Mouse (Mus musculus) small intestine, adult 2 months (tissue): Measurements from ENCODE around the gene Galm. TPM values are rescaled to one million over a fixed set of nuclear protein-coding genes. Genes with fewer than 3 reads are reported as not detected.
"Not testable (repeated sequence)": the region's sequence is repeated elsewhere in the genome, so short reads cannot be mapped to it uniquely, and the experiment has no call there.

ENCODE experiments used
- H3K27ac ChIP-seq: fragments of 200-500 bp; 2 replicates; pipeline ENCODE4 v1.5.1; 2012; ENCODE audit warnings: low read depth, low read length, control low read depth, inconsistent platforms; ENCODE audit not compliant: insufficient read depth
- H3K27me3 ChIP-seq: fragments of 200-500 bp; 2 replicates; pipeline ENCODE4 v1.6.1; 2012; ENCODE audit warnings: mild to moderate bottlenecking, moderate library complexity, low read length, inconsistent platforms; ENCODE audit not compliant: control insufficient read depth, insufficient read depth
- H3K36me3 ChIP-seq: fragments of 200-500 bp; 2 replicates; pipeline ENCODE4 v1.6.1; 2012; ENCODE audit warnings: mild to moderate bottlenecking, low read length, control low read depth, inconsistent platforms; ENCODE audit not compliant: control insufficient read depth, insufficient read depth
- H3K4me1 ChIP-seq: fragments of 200-500 bp; 2 replicates; pipeline ENCODE4 v1.6.1; 2012; ENCODE audit warnings: low read length, inconsistent platforms, mixed read lengths; ENCODE audit not compliant: control insufficient read depth, insufficient read depth, insufficient read length
- H3K4me3 ChIP-seq: fragments of 200-500 bp; 2 replicates; pipeline ENCODE4 v1.5.1; 2012; ENCODE audit warnings: low read depth, mild to moderate bottlenecking, control low read depth, inconsistent platforms, low read length, moderate library complexity
- CTCF ChIP-seq: fragments of 200-500 bp; IDR thresholded peaks from 2 replicates; pipeline ENCODE4 v1.5.1; 2012; ENCODE audit warnings: low read depth, mild to moderate bottlenecking, control low read depth, inconsistent platforms, low read length, moderate library complexity, mixed read lengths; ENCODE audit not compliant: insufficient replicate concordance, insufficient read length; ENCODE audit errors: extremely low read depth
- POLR2A ChIP-seq: fragments of 200-500 bp; IDR thresholded peaks from 2 replicates; pipeline ENCODE4 v1.6.1; 2012; ENCODE audit warnings: low read depth, mild to moderate bottlenecking, control low read depth, inconsistent platforms, low read length, moderate library complexity
- WGBS: fragments of 180-500 bp; shearing (Covaris S2); methylation state at CpG from one replicate; pipeline ENCODE4 v1.1.7; 2018; 5-methylcytosine and 5-hydroxymethylcytosine counted together
- polyA plus RNA-seq: library from polyadenylated mRNA; depleted of rRNA; stranded (reverse); fragments of >200 nt; gene quantifications from 2 replicates; pipeline ENCODE4 v1.2.3, GENCODE M21; 2012

Galm gene
- polyA plus RNA-seq, 1 experiment = 67.4 TPM

DNA sequence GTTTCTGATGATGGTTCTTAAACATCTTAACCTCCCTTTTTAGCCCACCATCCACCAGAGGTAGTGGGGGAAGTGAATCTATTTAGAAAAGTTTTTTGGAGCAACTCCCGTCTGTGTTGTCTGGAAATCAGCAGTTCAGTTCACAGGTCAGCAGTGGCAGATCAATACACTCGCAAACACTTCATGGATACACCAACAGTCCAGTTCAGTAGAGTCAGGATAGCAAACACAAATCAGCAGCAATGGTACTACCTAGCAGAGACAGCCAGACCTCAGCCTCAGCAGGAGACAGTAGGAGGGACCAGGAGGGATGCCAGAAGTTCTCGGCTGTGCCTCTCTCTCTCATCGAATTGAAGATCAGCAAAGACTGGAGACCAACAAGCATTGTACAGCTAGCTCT lies 44.7 kb downstream of the Galm start:
- no peak overlapping the region for H3K4me3 ChIP-seq
- H3K4me1 ChIP-seq = peaks cover 6% of the 10 kb centered on the region
- no peak overlapping the region for H3K27ac ChIP-seq
- TF ChIP-seq CTCF = no peak
- TF ChIP-seq POLR2A = no peak
- whole genome bisulfite sequencing = 83% methylated on average over 4 of the region's 4 CpGs
- no peaks in the 10 kb centered on the region; the same call in 1 of the 2 replicates for H3K36me3 ChIP-seq
- H3K27me3 ChIP-seq = no peaks in the 10 kb centered on the region

DNA sequence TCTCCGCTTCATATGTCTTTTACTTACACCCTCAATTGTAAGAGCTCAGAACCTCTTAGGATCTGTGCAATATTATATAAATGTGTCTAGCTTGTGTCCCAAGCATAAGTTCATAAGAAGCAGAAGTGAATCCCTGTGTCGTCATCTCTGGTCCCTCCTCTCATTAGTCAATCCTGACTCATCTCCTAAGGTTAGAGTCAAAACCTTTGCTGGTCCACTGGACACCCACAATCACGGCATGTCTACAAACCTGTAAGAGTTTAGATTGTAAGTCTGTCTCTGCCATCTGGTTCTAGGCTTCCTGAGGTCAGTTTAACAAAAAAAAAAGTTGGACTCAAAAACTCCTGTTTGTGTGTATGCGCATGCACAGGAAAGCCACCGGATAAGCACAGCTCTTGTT lies 45.5 kb downstream of the Galm start:
- Histone ChIP-seq H3K36me3 (no peaks in the 10 kb centered on the region; the same call in none of the 2 replicates), H3K27me3 (no peaks in the 10 kb centered on the region), H3K27ac (no peak overlapping the region), H3K4me1 (peaks cover 6% of the 10 kb centered on the region), H3K4me3 (no peak overlapping the region)
- no peak for TF ChIP-seq CTCF
- TF ChIP-seq POLR2A = no peak
- WGBS = 88% methylated on average over 5 of the region's 5 CpGs

DNA sequence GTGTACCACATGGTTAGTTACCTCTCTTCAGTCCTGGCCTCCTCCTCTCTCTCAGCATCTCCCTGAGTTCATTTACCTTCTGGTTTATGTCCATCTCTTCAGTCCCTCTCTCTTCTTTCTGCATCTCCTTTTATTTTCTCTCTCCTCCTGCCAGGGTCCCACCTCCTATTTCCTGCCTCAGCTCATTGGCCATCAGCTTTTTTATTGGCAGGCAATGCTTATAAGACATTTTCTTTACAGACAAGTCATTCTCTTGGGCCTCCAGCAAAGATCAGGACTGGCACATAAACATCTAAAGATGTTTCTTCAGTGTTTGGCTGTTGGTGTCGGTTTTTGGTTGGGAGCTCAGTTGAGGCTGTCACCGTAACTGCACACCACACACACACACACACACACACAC lies 46.4 kb downstream of the Galm start:
- TF ChIP-seq CTCF (no peak), POLR2A (no peak)
- WGBS = 87% methylated on average over 2 of the region's 2 CpGs
- Histone ChIP-seq H3K4me3 (no peak overlapping the region), H3K27ac (no peak overlapping the region), H3K27me3 (no peaks in the 10 kb centered on the region), H3K36me3 (no peaks in the 10 kb centered on the region; the same call in none of the 2 replicates), H3K4me1 (peaks cover 6% of the 10 kb centered on the region)

DNA sequence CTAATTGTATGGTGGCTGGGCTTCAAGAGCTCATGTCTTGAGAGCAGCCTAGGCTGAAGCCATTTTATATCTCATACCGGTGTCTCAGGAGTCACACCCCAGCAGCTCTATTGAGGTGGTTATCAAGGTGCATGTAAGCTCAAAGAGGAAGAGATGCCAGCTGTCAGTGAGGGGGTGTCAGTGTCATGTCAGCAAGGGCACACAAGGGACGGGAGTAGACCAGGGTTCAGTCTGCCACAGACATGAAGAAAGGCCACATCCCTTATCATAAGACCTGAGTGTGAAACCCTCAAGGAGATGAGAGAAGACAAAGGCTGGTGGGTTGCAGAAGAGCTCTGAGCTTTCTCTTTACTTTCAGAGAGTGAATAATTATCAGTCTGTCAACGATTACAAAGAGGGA lies 46.9 kb downstream of the Galm start:
- H3K4me1 ChIP-seq = peaks cover 6% of the 10 kb centered on the region
- TF ChIP-seq CTCF = no peak
- TF ChIP-seq POLR2A = no peak
- WGBS = 66% methylated on average over 3 of the region's 3 CpGs
- H3K27me3 ChIP-seq = no peaks in the 10 kb centered on the region
- H3K27ac ChIP-seq = no peak overlapping the region
- no peak overlapping the region for H3K4me3 ChIP-seq
- H3K36me3 ChIP-seq = no peaks in the 10 kb centered on the region; the same call in none of the 2 replicates

DNA sequence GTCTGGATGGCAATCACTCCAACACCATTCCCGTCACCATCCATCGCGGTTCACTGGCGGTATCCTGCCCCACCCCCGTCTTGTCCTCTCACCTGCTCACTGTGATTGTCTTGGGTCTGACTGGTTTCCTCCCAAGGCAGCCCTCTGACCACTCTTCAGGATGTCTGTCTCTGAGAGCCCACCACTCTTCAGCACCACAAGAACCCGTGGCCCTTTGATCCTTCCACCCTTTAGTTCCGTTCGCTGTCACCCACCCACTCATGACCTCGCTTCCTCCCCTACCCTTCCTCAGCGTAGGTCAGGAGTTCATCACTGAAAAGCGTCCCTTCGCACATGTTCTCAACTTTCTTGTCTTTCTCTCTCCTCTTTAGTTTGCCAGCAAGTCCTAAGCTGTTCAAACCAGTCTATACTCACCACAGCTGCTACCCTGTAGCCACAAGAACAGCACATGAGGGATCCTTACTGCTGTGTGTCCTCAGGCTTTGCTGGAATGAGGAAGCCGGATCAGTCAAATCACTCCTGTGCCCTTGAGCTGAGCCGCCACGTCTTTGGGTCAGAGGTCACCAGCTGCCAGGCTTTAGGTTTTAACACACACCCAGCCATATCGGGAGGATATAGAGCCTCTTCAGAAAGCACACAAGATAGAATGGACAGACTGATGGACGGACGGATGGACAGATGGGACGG lies 47.6 kb downstream of the Galm start:
- H3K27me3 ChIP-seq = no peaks in the 10 kb centered on the region
- WGBS = 76% methylated on average over 19 of the region's 19 CpGs
- peak overlapping the region; percentile 13; the same call in 1 of the 2 replicates for H3K4me3 ChIP-seq
- peaks cover 6% of the 10 kb centered on the region for H3K4me1 ChIP-seq
- no peaks in the 10 kb centered on the region; the same call in none of the 2 replicates for H3K36me3 ChIP-seq
- TF ChIP-seq POLR2A (no peak), CTCF (no peak)
- H3K27ac ChIP-seq = no peak overlapping the region

DNA sequence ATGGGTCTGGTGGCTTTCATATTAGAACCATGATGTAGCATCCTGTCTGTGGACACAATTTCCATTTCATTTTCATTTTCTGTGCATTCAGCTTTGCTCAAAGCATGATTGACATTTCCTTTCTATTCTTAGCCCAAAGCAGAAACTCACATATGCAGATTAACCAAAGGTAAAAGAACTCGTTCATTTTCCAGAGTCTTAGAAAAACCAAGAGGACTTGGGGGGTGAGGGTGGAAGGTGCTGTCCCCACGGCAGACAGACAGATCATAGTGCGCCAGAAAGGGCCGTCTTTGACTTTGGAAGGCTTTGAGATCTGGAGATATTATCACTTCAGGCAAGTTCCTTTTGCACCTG lies 48.1 kb downstream of the Galm start:
- no peak for TF ChIP-seq POLR2A
- TF ChIP-seq CTCF = no peak
- 82% methylated on average over 4 of the region's 4 CpGs for WGBS
- H3K27me3 ChIP-seq = no peaks in the 10 kb centered on the region
- H3K36me3 ChIP-seq = no peaks in the 10 kb centered on the region; the same call in none of the 2 replicates
- H3K27ac ChIP-seq = no peak overlapping the region
- H3K4me1 ChIP-seq = peaks cover 6% of the 10 kb centered on the region
- no peak overlapping the region for H3K4me3 ChIP-seq

DNA sequence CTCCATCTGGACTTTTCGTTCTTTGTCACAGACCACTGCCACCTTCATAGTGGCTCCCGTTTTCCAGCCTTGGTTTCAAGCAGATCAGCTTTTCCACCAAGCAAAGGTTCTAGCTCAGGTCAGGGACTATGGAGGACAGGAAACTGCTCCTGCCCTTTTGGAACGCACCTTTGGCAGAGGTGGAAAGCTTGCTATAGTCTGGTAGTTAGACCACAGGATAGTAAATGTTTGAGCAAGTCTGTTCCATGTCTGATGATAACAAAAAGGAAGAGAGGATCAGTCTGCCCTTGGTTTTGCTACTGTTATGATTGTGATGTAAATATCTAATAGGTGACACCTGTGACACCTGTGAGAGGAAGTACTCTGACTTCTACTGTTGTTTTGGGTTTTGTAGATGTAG lies 48.7 kb downstream of the Galm start:
- Histone ChIP-seq H3K4me1 (peaks cover 6% of the 10 kb centered on the region), H3K27me3 (no peaks in the 10 kb centered on the region), H3K27ac (no peak overlapping the region), H3K4me3 (no peak overlapping the region), H3K36me3 (no peaks in the 10 kb centered on the region; the same call in none of the 2 replicates)
- WGBS = 89% methylated on average over 3 of the region's 3 CpGs
- no peak for TF ChIP-seq CTCF
- no peak for TF ChIP-seq POLR2A

DNA sequence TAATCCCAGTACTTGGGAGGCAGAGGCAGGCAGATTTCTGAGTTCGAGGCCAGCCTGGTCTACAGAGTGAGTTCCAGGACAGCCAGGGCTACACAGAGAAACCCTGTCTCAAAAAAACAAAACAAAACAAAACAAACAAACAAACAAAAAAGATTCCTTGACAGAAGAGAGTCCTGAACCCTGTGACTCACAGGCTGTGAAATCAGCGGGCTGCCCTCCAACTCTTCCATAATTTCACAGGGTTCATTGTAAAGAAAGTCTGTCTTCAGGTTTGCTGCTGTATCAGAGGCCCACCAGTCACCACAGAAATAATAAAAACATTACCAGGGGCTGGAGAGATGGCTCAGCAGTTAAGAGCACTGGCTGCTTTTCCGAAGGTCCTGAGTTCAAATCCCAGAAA lies 51.6 kb downstream of the Galm start:
- not testable (repeated sequence) for H3K4me3 ChIP-seq, H3K4me1 ChIP-seq, H3K27me3 ChIP-seq, H3K27ac ChIP-seq
- WGBS = 95% methylated on average over 3 of the region's 3 CpGs
- peaks cover 10% of the 10 kb centered on the region for H3K36me3 ChIP-seq
